Mouse (Mus musculus) B cell, adult 67 days (primary cell): ENCODE measurements around the gene Ankrd12. TPM values are rescaled to one million over a fixed set of nuclear protein-coding genes. Genes with fewer than 3 reads are reported as not detected.

Source experiments
- total RNA-seq, 2 experiments: library from RNA; stranded (reverse); gene quantifications; 4 replicates each; pipeline ENCODE4 v1.2.4; 2023

Gene Ankrd12
- total RNA-seq, result 10 to 100 TPM; 67.3 TPM

GRCm38 (mm10) chr17:66076934-66077333 is at the start of gene Ankrd12:
Ankrd12 (minus strand) TSS chr17:66077089.

GRCm38 (mm10) chr17:66123066-66123815 is 46.4 kb upstream of the Ankrd12 start, which contains the start of gene Ddx11:
Ddx11 (plus strand) TSS chr17:66123520.

GRCm38 (mm10) chr17:66111402-66111959 is 34.6 kb upstream of the Ankrd12 start, which contains the start of gene Washc1:
Washc1 (plus strand) TSS chr17:66111545.

GRCm38 (mm10) chr17:66101380-66102330 is 24.8 kb upstream of the Ankrd12 start, which contains the start of gene Ndufv2:
Ndufv2 (minus strand) TSS chr17:66101559.

GRCm38 (mm10) chr17:65950622-65951404 is 126.1 kb downstream of the Ankrd12 start, which contains the start of gene Twsg1:
Twsg1 (minus strand) TSS chr17:65951226.

Other genes starting within 250 kb of the Ankrd12 start
- 10 to 100 TPM; 41.6 to 48.3 TPM for gene Ralbp1, start 191.3 kb downstream of the Ankrd12 start, total RNA-seq
- gene Twsg1, start 125.9 kb downstream of the Ankrd12 start, total RNA-seq, result 10 to 100 TPM; 20.4 to 27.0 TPM
- gene Ndufv2, start 24.5 kb upstream of the Ankrd12 start, total RNA-seq, result 10 to 100 TPM; 75.9 to 76.5 TPM
- 10 to 100 TPM; 44.3 to 48.3 TPM for gene Washc1, start 34.5 kb upstream of the Ankrd12 start, total RNA-seq
- gene Ddx11, start 46.4 kb upstream of the Ankrd12 start, total RNA-seq, result 10 to 100 TPM; 22.5 to 27.0 TPM